ENCODE assay signal across 16 mouse cellular contexts in genomic region chr4:68801923-68802855, GRCm38 (mm10).
DNase-seq lines count a peak whose midpoint lies in the region; ATAC-seq and TF ChIP-seq lines count a peak whose summit lies in the region.
"Had no signal": no experiment of that assay in that cellular context is flagged by ENCODE, and none has a peak within 500 bp of the region (broad histone marks: within the 10 kb centered on the region; RNA-seq: fewer than 3 reads in every experiment).

No protein-coding gene starts in this region.

- H3K4me1 ChIP-seq in hindbrain, embryonic 16.5 days (ENCODE audit: control insufficient read depth, insufficient read depth, low read depth, low read length), result no peaks in the 10 kb centered on the region
- H3K4me1 ChIP-seq in hindbrain, embryonic 13.5 days (replicated peaks), result peaks cover 6% of the 10 kb centered on the region; the same call in 1 of the 2 replicates
- no peaks in the 10 kb centered on the region for H3K4me1 ChIP-seq in lung, postnatal 0 days (ENCODE audit: insufficient read depth, low read depth, low read length)
- H3K4me1 ChIP-seq in cerebellum, adult 2 months (ENCODE audit: control insufficient read depth, insufficient read depth, low read length), result peaks cover 2% of the 10 kb centered on the region; the same call in 1 of the 2 replicates
- H3K4me1 ChIP-seq: heart, embryonic 15.5 days; limb, embryonic 12.5 days; midbrain, embryonic 13.5 days had no signal

- DNase-seq in lung, postnatal 0 days (ENCODE audit: low spot score), result peak; percentile 66
- DNase-seq in lung, adult 18-20 months, result no peak
- DNase-seq in brain, embryonic 18.5 days (ENCODE audit: low read depth, low spot score), result peak; percentile 12
- peak; percentile 20 to 84 for DNase-seq in left cerebral cortex, postnatal 25 days (ENCODE audit: low spot score in 2 of 2)
- DNase-seq in heart, postnatal 14 days, result no peak
- no peak for DNase-seq in cerebellum, adult 2 months
- DNase-seq: adrenal gland, postnatal 10 days; cerebellum, postnatal 36 days; liver, postnatal 0 days; thymus, postnatal 14 days had no signal

- ATAC-seq in hindbrain, embryonic 16.5 days, result 0 out of 2 replicates have a peak, but pooled peaks have one; percentile 25
- no peak for ATAC-seq in hindbrain, embryonic 13.5 days (ENCODE audit: low FRiP score)
- peak; percentile 64 for ATAC-seq in lung, postnatal 0 days
- ATAC-seq: inflammation-experienced regulatory T-cells, adult 6 months; liver, postnatal 0 days; midbrain, embryonic 13.5 days had no signal

- H3K4me2 ChIP-seq in hindbrain, embryonic 16.5 days (ENCODE audit: low read length), result no peak overlapping the region
- H3K4me2 ChIP-seq in hindbrain, embryonic 13.5 days, result no peak overlapping the region
- no peak overlapping the region for H3K4me2 ChIP-seq in lung, postnatal 0 days (replicated peaks; ENCODE audit: low read depth, low read length)
- H3K4me2 ChIP-seq: heart, embryonic 15.5 days; limb, embryonic 12.5 days; midbrain, embryonic 13.5 days had no signal

- no peak overlapping the region for H3K27ac ChIP-seq in hindbrain, embryonic 16.5 days (ENCODE audit: low read depth, low read length)
- H3K27ac ChIP-seq in hindbrain, embryonic 13.5 days, result no peak overlapping the region
- no peak overlapping the region for H3K27ac ChIP-seq in lung, postnatal 0 days (ENCODE audit: low read length)
- no peak overlapping the region for H3K27ac ChIP-seq in cerebellum, adult 2 months (ENCODE audit: insufficient read depth, low read length)
- H3K27ac ChIP-seq: heart, embryonic 15.5 days; limb, embryonic 12.5 days; midbrain, embryonic 13.5 days had no signal

- TF ChIP-seq EP300 in lung, postnatal 0 days (IDR thresholded peaks at IDR 0.05), result no peak

- TF ChIP-seq POLR2A in cerebellum, adult 2 months (IDR thresholded peaks at IDR 0.05; ENCODE audit: borderline replicate concordance, insufficient read depth, low read length), result no peak

- no peaks in the 10 kb centered on the region for H3K9me3 ChIP-seq in hindbrain, embryonic 16.5 days (ENCODE audit: control insufficient read depth, low read length)
- no peaks in the 10 kb centered on the region for H3K9me3 ChIP-seq in hindbrain, embryonic 13.5 days
- no peaks in the 10 kb centered on the region for H3K9me3 ChIP-seq in lung, postnatal 0 days (ENCODE audit: low read length)
- H3K9me3 ChIP-seq: heart, embryonic 15.5 days; limb, embryonic 12.5 days; midbrain, embryonic 13.5 days had no signal

- 60% methylated on average over 6 of the region's 6 CpGs for WGBS in hindbrain, embryonic 16.5 days
- 67% methylated on average over 6 of the region's 6 CpGs for WGBS in hindbrain, embryonic 13.5 days
- WGBS in lung, postnatal 0 days, result 46% methylated on average over 6 of the region's 6 CpGs
- 61% methylated on average over 6 of the region's 6 CpGs for WGBS in cerebellum, adult 2 months

- no peak overlapping the region for H3K9ac ChIP-seq in hindbrain, embryonic 16.5 days (ENCODE audit: low read depth, low read length)
- no peak overlapping the region for H3K9ac ChIP-seq in hindbrain, embryonic 13.5 days
- H3K9ac ChIP-seq in lung, postnatal 0 days (replicated peaks; ENCODE audit: low read depth), result no peak overlapping the region
- H3K9ac ChIP-seq: heart, embryonic 15.5 days; limb, embryonic 12.5 days; liver, postnatal 0 days; midbrain, embryonic 13.5 days had no signal

- no peaks in the 10 kb centered on the region for H3K36me3 ChIP-seq in hindbrain, embryonic 16.5 days (ENCODE audit: control insufficient read depth, insufficient read depth, low read length)
- H3K36me3 ChIP-seq in hindbrain, embryonic 13.5 days, result peaks cover 4% of the 10 kb centered on the region; the same call in 1 of the 2 replicates
- no peaks in the 10 kb centered on the region for H3K36me3 ChIP-seq in lung, postnatal 0 days (ENCODE audit: insufficient read depth, low read length)
- H3K36me3 ChIP-seq: heart, embryonic 15.5 days; limb, embryonic 12.5 days; midbrain, embryonic 13.5 days had no signal

- intact Hi-C loops in left cerebral cortex, postnatal 25 days (cut with DNase I), result no loop called here
- intact Hi-C loops in heart, postnatal 14 days (cut with DNase I), result no loop called here

- no peaks in the 10 kb centered on the region for H3K27me3 ChIP-seq in hindbrain, embryonic 16.5 days (replicated peaks; ENCODE audit: control insufficient read depth, insufficient read depth, low read length)
- no peaks in the 10 kb centered on the region for H3K27me3 ChIP-seq in hindbrain, embryonic 13.5 days
- no peaks in the 10 kb centered on the region for H3K27me3 ChIP-seq in lung, postnatal 0 days (replicated peaks; ENCODE audit: insufficient read depth, low read length)
- H3K27me3 ChIP-seq in cerebellum, adult 2 months (ENCODE audit: control insufficient read depth, insufficient read depth, low read length), result no peaks in the 10 kb centered on the region
- H3K27me3 ChIP-seq: heart, embryonic 15.5 days; limb, embryonic 12.5 days; midbrain, embryonic 13.5 days had no signal

- H3K4me3 ChIP-seq in hindbrain, embryonic 16.5 days (ENCODE audit: low read length), result no peak overlapping the region
- H3K4me3 ChIP-seq in hindbrain, embryonic 13.5 days, result no peak overlapping the region
- H3K4me3 ChIP-seq in lung, postnatal 0 days (ENCODE audit: low read depth, low read length), result no peak overlapping the region
- H3K4me3 ChIP-seq in cerebellum, adult 2 months (replicated peaks; ENCODE audit: insufficient read depth, low read depth, low read length), result no peak overlapping the region
- H3K4me3 ChIP-seq: heart, embryonic 15.5 days; limb, embryonic 12.5 days; midbrain, embryonic 13.5 days had no signal

- TF ChIP-seq CTCF in lung, postnatal 0 days (IDR thresholded peaks at IDR 0.05), result no peak
- TF ChIP-seq CTCF in cerebellum, adult 2 months (IDR thresholded peaks at IDR 0.05; ENCODE audit: borderline replicate concordance, insufficient read depth, low read depth, low read length), result no peak

Comparison
In these comparisons a context has a peak if more than half of its experiments do, and no peak if none do; other contexts are left out.
1. DNase-seq: peak in lung, postnatal 0 days (single experiment), brain, embryonic 18.5 days (single experiment) and left cerebral cortex, postnatal 25 days (2 of 2); none in lung, adult 18-20 months (0 of 2), heart, postnatal 14 days (0 of 2) and cerebellum, adult 2 months (0 of 2).